Mouse (Mus musculus): ENCODE measurements at regions not wholly inside any gene's neighbourhood (a gene's known extent, or its start where the extent isn't known, plus 50 kb on each side); places are given as distances from the start of the nearest gene placed in this dataset.
A peak's percentile ranks its signal among the peaks of the same experiment; 100 is the strongest.
"Not testable (repeated sequence)": the region's sequence is repeated elsewhere in the genome, so short reads cannot be mapped to it uniquely, and the experiment has no call there.

DNA sequence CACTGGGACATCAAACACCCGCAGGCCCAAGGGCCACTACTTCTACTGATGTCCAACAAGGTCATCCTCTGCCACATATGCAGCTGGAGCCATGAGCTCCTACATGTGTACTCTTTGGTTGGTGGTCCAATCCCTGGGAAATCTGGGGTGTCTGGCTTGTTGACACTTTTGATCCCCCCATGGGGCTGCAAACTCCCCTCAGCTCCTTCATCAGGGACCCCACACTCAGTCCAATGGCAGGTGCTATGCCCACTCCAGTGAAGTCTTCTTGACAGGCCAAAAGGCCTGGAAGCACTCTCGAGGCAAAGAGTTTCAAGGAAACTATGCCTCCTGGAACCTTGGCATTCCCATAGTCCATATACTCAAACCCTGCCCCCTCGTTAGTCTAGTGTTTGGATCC, 570.8 kb upstream of the Smc2 start:
- DNase-seq (ENCODE audit: low read depth, low spot score): no peak

DNA sequence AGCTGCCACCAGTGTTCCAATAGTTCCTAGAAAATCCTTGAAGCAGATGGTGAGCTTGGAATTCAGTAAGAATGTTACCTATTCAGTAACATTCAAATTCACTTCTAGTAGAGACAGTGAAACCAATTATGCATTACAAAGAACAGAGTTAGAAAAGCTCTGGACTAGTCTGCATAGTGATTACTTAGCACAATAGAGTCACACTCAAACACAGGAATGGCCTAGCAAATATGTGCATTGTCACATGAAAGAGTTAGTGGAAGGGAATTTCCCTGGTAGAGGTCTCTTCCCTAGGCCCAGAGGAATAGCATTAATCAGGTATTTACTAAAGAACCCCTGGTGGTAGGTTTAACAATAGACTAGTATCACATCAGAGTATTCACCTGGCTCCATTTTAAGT, 570.3 kb upstream of the Smc2 start:
- DNase-seq (ENCODE audit: low read depth, low spot score): not testable (repeated sequence)

DNA sequence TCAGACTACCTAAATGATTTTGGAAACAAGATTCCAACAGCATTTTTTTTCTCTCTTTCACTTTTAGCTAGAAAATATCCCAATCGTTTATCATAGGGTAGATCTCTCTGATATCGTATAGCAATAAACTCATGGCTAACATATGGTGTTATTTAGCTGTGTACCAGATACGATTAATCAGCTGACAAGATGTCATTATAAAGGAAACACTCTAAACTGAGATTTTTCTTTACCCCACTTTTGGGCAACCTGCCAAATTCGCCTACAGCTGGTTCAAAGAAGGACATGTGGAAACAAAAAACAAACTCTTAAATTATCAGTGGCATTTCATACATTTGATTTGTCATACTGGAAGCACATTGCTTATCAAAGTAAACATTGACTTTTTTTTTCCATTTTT, 553.6 kb upstream of the Smc2 start:
- peak; percentile 13 for DNase-seq (ENCODE audit: low read depth, low spot score)

DNA sequence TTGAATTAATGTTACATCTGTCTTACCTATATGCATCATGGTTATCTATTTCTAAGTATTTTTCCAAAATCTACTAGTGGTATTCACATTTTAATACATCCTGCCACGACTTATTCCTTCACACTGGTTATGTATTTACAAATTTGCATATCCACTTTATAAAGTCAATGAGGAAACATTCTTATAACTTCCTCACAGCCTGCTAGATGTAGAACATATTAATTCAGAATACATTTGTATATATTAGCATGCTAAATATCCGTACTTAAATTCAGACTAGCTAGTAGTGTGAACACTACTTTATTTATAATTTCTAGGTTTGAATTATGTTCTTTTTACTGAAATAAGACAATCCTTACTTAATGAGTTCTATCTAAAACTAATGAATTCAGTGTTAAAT, 549.8 kb upstream of the Smc2 start:
- DNase-seq (ENCODE audit: low read depth, low spot score): no peak

DNA sequence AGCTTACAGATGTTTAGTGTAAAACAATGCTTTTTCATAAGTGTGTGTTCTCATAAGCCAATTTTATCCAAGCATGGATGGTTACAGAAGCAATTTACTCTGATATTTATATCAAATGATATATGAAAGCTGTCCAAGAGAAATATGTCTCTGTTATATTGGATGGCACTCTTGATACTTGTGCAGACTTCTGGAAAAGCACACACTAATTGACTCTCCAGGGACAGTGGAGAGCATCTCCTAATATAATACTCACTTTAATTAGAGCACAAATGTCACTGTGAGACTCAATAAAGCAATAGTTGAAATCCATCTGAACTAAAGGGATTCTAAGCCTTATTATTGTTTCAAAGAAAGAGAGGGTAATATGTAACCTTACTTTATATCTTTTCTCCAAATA, 510.8 kb upstream of the Smc2 start:
- DNase-seq (ENCODE audit: low read depth, low spot score): no peak

DNA sequence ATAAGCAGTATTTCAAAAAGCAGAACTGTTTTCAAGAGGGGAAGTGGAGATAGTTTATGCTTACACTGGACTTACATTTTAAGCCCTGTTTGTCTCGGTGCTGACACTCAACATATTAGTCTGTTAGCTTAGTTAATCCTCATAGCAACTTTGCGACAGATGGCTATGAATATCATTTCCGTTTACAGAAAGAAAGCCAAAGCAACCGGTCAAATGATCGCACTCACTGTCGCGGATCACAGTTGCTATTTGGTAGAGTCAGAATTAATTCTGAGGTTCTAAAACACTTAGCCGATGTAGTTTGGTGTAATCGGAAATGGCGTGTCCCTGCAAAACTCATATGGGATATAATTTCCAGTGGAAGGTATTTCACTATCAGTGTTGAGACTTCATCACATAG, 469.3 kb upstream of the Smc2 start:
- peak; percentile 18 for DNase-seq (ENCODE audit: low read depth, low spot score)

DNA sequence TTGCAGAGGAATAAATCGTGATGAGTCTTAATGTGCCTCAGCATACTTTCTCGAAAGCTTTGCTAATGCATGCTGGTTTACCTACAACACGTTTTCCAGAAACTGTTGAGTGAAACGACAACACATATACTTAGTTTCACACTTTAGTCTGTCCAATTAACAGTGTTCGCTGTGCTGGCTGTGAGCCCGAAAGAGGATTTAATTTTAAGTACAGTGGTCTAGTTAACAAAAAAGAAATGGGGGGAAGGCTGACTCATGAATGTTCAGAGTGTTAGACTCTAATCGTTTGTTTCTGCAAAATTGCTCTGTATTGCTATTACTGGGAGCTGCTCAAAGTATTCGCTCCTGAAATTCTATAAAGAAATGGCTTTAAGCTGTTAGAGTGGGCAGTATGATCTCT, 460.1 kb upstream of the Smc2 start:
- peak; percentile 51 for DNase-seq (ENCODE audit: low read depth, low spot score)

DNA sequence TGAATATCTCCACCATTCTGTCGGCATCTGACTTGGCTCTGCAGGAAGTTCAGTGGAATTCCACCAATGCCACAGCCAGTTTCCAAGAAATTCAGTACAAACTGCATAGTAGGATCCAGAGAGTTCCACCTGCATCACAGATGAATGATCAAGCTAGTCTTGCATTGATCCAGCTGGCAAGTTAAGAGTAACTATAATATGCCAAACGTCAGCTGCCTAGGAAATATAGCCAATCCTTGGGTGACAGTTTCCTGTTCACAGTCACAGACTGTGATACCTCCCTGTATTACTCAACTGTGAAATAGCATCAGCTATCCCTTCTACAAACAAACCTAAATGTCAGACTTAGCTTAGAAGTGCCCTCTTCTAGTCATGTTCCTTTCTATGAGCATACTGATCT, 446.6 kb upstream of the Smc2 start:
- DNase-seq (ENCODE audit: low read depth, low spot score): no peak

DNA sequence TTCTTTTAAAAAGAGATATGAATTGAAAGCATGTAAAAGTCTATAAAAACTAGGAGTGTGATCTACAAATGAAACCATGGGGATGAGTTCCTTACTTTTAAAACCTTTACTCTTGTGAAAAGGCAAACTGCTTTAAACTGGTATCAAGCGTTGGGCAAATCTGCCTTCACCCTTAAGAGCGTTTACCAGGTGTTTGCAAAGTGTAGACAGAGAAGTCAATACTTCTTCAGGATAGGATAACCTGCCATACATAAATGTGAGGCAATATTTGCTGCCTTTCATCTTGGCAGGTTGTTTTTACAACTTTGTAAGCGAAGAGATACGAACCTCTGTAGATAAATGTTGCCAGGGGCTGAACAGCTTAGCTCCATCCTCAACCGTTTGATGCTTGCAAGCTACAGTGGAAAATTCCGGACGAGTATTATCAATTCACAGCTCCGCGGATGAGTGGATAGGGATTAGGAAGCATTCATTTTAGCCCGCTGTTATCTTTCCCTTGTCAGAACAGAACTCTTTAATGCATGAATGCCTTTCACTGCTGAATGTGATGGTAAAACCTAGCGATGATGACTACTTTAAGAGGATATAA, 402.2 kb upstream of the Smc2 start:
- no peak for DNase-seq (ENCODE audit: low read depth, low spot score)

DNA sequence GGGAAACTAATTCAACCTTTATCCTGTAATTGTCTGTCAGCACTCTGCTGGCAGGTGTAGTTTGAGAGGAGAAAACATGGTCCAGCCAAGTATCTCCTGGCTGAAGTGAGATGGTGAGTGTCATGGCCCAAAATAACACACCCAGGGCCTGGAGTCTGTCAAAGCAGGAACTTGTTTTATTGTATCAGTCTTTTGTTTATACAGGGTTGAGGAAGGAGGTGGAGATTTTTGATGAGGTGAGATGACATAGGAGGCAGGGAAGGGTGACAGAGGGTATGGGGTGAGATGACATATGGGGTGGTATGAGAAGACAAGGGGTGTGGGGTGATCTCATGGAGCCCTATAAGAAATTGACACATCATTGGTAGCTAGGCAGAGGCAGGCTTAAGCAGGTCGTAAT, 395.6 kb upstream of the Smc2 start:
- no peak for DNase-seq (ENCODE audit: low read depth, low spot score)

DNA sequence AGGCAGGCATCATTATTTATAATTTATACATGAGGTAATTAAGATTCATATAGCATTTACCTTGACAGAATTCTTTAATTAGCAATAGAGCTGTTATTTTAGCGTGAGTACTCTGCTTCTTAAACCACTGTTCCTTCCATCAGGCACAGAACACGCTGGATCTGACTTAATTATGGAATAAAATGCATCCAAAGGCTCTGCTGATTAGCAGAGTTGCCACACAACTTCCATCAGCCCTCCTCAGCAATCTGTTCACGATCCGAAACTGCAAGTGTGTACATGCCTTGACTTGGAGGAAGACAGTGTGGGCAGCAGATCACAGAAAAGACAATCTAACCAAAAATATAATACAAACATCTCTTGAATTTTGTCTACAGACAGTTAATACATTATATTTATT, 388.1 kb upstream of the Smc2 start:
- DNase-seq (ENCODE audit: low read depth, low spot score): no peak

DNA sequence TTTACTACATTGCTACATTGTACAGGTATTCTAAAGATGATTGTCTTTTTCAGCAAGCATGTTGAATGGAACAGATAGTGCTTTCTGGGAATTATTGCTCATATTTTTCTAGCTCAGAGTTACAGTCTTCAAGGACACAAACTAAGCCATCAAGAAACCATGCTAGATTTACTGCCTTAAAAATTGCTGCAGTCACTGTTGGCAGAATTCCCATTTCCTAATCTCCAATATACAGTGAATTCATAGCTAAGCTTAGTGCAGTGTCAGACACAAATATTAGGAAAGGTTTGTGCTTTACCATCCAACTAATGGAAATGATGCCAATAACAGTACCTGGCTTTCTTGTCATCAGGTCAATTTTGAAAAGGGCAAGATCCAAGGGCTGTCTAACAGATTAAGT, 383.0 kb upstream of the Smc2 start:
- no peak for DNase-seq (ENCODE audit: low read depth, low spot score)

DNA sequence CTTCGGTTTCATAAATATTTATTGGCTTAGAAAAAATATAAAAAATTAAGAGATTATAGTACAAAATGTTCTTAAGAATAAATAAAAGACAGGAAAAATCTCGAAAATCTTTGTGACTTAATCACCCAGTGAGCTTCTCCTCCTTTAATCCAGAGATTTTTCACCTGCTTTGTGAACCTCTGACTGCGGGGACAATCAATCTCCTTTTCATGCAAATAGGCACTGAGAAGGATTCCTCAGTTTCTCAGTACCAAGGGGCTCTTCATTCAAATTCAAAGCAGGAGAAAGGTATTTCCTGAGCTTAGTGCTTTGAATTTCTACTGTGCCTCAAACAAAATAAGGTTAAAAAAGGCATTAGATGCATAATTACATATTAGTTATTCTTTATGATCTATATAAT, 379.0 kb upstream of the Smc2 start:
- no peak for DNase-seq (ENCODE audit: low read depth, low spot score)

DNA sequence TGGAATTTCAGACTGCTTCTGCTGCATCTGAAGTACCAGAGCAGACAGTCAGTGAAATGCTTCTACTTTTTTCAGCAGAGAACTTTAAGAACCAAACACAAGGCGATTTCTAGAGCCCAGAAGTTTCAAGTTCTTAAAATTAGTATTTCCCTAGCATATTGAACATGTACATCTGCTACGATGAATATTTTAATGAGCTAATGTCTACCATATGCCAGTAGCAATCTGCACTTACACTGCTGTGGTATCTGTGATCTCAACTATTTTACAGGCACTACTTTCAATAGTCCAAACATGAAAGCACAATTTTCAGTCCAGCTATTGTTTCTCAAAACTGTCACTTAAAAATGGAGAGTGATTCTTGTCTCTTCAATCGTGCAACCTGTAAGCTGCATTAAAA, 339.9 kb upstream of the Smc2 start:
- DNase-seq (ENCODE audit: low read depth, low spot score): no peak

DNA sequence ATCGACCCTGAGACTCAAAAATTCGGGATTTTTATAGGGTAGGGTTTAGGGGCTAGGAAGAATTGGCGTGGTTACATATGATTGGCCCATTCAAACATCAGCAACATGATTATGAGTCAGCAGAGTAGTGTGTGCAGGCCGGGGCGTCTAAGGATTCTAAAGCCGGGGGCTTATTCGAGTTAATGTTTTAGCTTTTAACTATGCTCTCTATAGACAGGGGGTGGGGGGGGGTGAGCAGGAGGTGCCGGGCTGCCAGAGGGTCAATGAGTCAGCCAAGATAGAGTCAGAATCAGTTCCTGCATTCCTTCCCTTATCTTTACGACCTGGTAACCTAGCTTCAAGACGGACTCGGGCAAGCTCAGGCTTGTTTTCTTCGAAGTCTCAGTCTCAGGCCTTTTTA, 333.2 kb upstream of the Smc2 start:
- no peak for DNase-seq (ENCODE audit: low read depth, low spot score)

DNA sequence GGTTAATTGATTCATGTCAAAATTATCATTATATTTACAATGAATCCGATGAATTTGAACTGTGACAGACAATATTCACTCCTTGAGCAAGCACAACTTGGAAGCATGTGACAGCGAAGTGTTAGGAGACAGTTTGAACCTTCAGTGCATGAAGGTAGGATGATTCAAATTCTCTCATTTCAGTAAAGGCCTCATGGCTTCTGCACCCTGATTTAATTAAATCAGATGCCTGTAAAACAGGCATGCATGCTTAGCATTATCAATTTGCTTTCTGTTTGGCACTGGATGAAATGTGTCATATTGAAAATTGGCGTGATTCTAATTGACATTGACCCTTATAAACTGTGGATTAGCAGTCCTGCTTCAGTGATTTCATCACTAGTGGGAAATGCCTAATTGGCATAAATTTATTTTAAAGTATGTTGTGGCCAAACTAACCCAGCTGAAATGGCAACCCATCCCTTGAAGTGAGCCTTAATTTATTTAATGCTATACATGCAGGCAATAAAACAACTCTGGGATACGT, 321.2 kb upstream of the Smc2 start:
- no peak for DNase-seq (ENCODE audit: low read depth, low spot score)

DNA sequence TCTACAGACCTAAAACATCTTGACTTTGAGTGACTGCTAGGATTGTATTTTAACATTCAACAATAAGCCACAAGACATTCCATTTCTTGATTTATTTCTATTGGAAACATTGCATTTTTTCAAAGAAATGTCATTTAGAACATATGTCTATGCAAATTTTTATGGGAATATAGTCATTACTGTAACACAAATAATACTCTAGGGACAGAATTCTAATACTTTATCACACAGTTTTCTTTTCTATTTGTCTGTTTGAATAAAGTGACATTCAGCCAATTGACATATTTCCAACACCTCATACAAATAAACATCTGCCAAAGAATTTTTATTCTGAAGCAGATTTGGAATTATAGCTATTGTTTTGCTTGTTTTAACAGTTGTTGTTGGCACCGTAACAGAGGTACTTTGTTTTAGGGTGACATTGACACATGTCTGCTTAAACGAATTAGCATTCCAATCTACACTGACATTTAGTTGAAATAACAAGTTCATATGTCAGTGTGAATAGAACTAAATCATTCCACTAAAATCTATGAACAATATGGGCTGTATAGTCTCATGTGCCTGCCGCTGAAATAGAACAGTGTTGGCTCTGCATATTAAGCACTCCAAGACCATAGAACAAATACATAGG, 320.5 kb upstream of the Smc2 start:
- no peak for DNase-seq (ENCODE audit: low read depth, low spot score)

DNA sequence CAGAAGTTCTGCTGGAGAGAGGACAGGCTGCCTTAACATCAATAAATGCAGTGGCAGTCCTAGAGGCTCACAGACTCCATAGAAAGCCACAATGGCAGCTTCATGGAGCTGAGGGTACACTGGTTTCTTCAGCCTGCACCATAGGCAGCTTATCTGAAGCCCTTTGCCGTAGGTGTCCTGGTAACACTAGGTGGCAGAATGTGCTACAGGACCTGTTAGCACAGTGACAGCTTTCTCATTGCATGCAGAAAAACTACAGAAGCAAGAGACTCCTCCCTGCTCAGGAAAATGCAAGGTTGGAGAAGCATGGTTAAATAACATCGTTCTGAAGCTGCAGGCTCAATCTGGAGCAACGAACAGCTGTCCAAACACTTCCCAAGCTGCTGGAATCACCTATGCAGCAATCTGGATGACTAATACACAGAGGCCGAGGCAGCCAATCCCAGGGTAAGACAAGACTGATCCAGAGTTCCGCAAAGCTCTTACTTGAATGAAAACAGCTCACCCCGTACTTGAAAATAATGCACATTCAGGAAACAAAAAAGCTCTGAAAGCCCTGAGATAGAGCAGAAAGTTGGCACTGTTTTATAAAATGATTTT, 286.4 kb upstream of the Smc2 start:
- peak; percentile 29 for DNase-seq (ENCODE audit: low read depth, low spot score)

DNA sequence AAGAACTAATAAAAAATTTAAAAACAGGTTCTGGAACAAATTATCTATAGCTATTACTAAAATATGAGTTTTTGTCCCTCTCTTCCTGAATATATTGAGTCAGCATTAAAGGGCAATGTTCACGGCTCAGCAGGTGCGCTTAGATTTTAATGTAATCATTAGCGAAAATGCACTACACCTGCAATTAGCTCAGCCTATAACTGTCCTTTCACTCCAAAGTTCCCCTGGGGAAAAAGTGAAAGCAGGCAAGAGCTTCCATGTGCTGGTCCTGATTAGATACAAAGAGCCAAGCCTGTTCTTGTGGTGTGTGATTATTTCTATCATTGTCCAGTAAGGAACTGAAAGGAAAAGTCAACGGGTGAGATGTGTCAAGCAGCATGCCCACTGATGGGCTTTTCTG, 262.8 kb upstream of the Smc2 start:
- no peak for DNase-seq (ENCODE audit: low read depth, low spot score)

DNA sequence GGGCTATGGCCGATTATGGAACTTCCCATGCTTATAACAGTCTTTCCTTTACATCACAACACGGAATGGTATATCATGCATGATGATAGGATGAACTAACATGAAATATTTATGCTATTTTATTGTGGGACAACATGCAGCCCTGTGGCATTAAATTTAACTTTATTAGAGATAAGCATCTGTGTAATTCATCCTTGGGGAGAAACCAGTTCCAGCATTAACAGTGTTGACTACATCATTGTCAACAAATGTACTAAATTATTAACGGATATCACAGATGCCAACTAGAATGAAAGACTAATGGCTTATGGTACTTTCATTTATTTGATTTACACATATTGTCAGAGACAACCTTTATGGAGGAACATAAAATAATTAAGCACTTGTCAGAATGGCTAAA, 241.3 kb upstream of the Smc2 start:
- no peak for DNase-seq (ENCODE audit: low read depth, low spot score)

DNA sequence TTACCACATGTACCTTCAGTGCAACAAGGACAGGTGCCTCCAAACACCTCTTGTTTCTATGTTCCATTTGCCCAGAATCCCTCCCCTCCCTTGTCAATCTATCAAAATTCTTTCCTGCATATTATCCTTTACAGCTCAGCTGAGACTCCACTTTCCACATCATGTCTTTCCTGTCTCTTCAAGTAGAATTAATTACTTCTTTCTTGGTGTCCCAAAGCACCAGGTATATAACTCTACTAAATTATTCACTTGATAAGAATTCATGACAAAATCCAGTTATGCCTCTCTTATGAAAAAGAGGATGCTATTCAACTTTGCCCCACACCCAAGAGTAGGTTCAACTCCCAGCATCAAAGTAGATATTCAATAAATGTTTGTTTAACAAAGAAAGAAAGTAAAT, 228.4 kb upstream of the Smc2 start:
- no peak for DNase-seq (ENCODE audit: low read depth, low spot score)

DNA sequence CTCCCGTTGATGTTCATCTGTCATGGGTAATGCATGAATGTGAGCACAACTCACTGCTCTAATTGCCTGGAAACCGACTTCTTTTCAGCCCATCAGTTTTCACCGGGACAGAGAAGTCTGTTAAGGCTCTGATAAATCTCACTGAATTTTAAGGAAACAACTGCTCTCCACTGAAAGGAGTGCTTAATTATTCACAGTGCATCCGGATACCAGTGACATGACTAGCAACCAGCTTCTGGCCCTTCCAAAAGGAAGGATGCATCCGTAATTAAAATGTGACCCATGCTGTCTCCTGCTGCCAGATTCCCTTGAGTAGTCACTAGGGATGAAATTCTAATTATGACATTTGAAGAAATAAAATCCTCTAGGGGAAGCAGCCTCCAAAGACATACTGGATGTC, 228.0 kb upstream of the Smc2 start:
- no peak for DNase-seq (ENCODE audit: low read depth, low spot score)

DNA sequence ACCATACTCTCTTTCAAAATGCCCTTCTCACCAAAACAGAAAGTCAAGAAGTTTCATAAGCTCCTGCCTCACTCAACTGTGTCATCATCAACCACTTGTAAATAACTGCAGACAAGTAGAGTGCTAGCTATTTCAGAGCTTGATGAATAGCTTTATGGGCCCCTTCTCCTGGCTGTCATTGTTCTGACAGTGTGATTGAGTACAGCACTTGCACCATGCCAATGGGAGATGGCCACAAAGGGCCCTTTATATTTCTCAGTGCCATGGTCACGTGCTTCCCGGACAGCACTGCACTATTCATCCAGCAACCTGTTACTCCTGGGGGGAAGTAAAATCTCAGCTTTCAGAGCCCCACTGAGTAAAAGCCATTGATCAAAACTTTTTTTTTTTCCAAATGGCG, 225.7 kb upstream of the Smc2 start:
- no peak for DNase-seq (ENCODE audit: low read depth, low spot score)

All from telencephalon, adult 2 months (tissue).